Mouse (Mus musculus) gastrocnemius, adult 18-20 months (tissue): ENCODE results near the gene Map3k19. TPM values are rescaled to one million over a fixed set of nuclear protein-coding genes. Genes with fewer than 3 reads are reported as not detected.

Source experiments
- total RNA-seq, 2 experiments: library from RNA; stranded (reverse); gene quantifications; 2 replicates each; pipeline ENCODE4 v1.2.3; 2021

Gene Map3k19
- total RNA-seq, 2 experiments from 2014 or later: 0.05 TPM; not detected in 1

Other genes starting within 250 kb of the Map3k19 start
- not detected for gene Tmem163, start 175.5 kb downstream of the Map3k19 start, total RNA-seq
- gene Acmsd, start 125.6 kb downstream of the Map3k19 start, total RNA-seq: not detected
- gene Ccnt2, start 80.9 kb downstream of the Map3k19 start, total RNA-seq: 10 to 100 TPM; 16.4 to 16.7 TPM
- gene Rab3gap1, start 13.7 kb upstream of the Map3k19 start, total RNA-seq: 10 to 100 TPM; 22.1 to 25.0 TPM
- 1 to 10 TPM; 5.6 to 5.7 TPM for gene Zranb3, start 248.0 kb upstream of the Map3k19 start, total RNA-seq
- gene R3hdm1, start 248.3 kb upstream of the Map3k19 start, total RNA-seq: 10 to 100 TPM; 69.7 to 78.6 TPM